Mouse (Mus musculus): ENCODE measurements at regions not wholly inside any gene's neighbourhood (a gene's known extent, or its start where the extent isn't known, plus 50 kb on each side); places are given as distances from the start of the nearest gene placed in this dataset.

DNA sequence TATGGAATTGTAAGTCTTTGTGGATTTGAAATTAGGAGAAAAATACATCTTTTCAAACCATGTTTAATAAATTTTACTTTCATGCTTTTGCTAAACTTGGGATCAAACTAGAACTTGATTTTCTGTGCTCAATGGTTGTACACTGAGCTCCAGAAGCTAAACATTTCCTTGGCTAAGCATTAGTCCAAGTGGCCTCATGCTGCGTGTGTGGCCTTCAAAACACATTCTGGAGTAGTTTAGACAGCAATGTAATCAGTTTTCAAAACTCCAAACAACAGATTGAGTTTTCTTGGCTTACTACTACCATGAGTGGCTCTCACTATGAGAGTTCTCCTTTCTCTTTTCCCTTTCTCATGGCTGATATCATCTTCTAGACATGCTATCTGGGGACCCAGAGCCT lies 112.7 kb upstream of the Igsf10 start:
- H3K4me2 ChIP-seq (ENCODE audit: low read depth, low read length), result no peak overlapping the region
- no peak overlapping the region for H3K9ac ChIP-seq (replicated peaks; ENCODE audit: low read depth, low read length)
- no peaks in the 10 kb centered on the region for H3K36me3 ChIP-seq (replicated peaks; ENCODE audit: control insufficient read depth, insufficient read depth, low read length)
- H3K27me3 ChIP-seq (ENCODE audit: control insufficient read depth, insufficient read depth, low read length), result no peaks in the 10 kb centered on the region
- no peaks in the 10 kb centered on the region for H3K9me3 ChIP-seq (replicated peaks; ENCODE audit: control insufficient read depth, low read length)
- ATAC-seq (ENCODE audit: insufficient read depth, low read depth), result no peak
- no peak for DNase-seq (ENCODE audit: low spot score)
- 86% methylated on average over 1 of the region's 1 CpGs for WGBS
- H3K4me1 ChIP-seq (ENCODE audit: control insufficient read depth, insufficient read depth), result no peaks in the 10 kb centered on the region
- TF ChIP-seq EP300 (IDR thresholded peaks at IDR 0.05; ENCODE audit: low read depth) (no peak), CTCF (IDR thresholded peaks at IDR 0.05; ENCODE audit: low read depth) (no peak)
- no peak overlapping the region for H3K4me3 ChIP-seq (ENCODE audit: low read depth, low read length)
- no peak overlapping the region for H3K27ac ChIP-seq (ENCODE audit: low read depth)

DNA sequence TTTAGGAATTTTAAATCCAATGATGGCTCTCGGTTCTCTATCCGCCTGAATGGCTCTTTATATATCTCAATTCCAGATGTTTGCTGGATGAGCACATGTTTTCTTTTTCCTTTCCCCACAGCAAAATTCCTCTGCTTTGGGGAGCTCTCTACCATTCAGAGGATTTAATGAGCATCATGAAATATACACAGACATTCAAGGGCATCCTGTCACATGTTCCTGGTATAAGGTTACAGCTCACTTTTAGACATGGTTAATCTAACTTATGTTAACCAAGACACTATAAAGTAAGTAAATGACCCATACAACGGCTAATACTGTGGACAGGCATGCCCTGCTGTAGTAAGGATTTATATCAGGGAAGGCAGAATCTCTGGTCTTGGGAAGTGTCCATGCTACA lies 106.9 kb upstream of the Igsf10 start:
- WGBS, result 69% methylated on average over 3 of the region's 3 CpGs
- H3K27me3 ChIP-seq (ENCODE audit: control insufficient read depth, insufficient read depth, low read length), result no peaks in the 10 kb centered on the region
- H3K4me3 ChIP-seq (ENCODE audit: low read depth, low read length), result no peak overlapping the region

DNA sequence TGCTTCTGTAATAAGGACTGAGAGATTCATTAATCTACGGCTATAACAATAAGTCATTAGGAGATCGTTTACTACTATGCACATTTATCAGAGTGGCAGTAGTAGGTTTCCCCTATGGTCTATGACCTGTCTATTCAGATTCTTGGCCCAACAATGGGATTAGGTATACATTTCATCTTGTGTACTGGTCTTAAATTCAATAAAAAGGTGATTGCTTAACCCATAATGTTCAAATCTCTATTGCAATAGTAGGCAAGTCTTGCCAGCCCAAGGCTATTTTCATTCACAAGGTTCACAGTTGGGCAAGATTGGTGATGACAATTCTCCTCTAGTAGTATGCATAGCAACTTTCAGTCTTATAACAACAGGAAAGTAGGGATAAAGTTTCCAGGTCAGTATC lies 79.4 kb upstream of the Igsf10 start:
- Histone ChIP-seq H3K27me3 (ENCODE audit: control insufficient read depth, insufficient read depth, low read length) (no peaks in the 10 kb centered on the region), H3K27ac (ENCODE audit: low read depth) (no peak overlapping the region), H3K9me3 (replicated peaks; ENCODE audit: control insufficient read depth, low read length) (no peaks in the 10 kb centered on the region), H3K4me2 (ENCODE audit: low read depth, low read length) (no peak overlapping the region), H3K4me1 (ENCODE audit: control insufficient read depth, insufficient read depth) (no peaks in the 10 kb centered on the region), H3K36me3 (replicated peaks; ENCODE audit: control insufficient read depth, insufficient read depth, low read length) (no peaks in the 10 kb centered on the region), H3K9ac (replicated peaks; ENCODE audit: low read depth, low read length) (no peak overlapping the region), H3K4me3 (ENCODE audit: low read depth, low read length) (no peak overlapping the region)
- WGBS, result 80% methylated on average over 2 of the region's 2 CpGs
- TF ChIP-seq EP300 (IDR thresholded peaks at IDR 0.05; ENCODE audit: low read depth) (no peak), CTCF (IDR thresholded peaks at IDR 0.05; ENCODE audit: low read depth) (no peak)
- DNase-seq (ENCODE audit: low spot score), result no peak
- no peak for ATAC-seq (ENCODE audit: insufficient read depth, low read depth)

More for the DNA sequence above, 106.9 kb upstream of the Igsf10 start:
- H3K9me3 ChIP-seq (replicated peaks; ENCODE audit: control insufficient read depth, low read length), result no peaks in the 10 kb centered on the region
- TF ChIP-seq EP300 (IDR thresholded peaks at IDR 0.05; ENCODE audit: low read depth), result no peak
- TF ChIP-seq CTCF (IDR thresholded peaks at IDR 0.05; ENCODE audit: low read depth), result no peak
- no peak overlapping the region for H3K27ac ChIP-seq (ENCODE audit: low read depth)
- no peak overlapping the region for H3K4me2 ChIP-seq (ENCODE audit: low read depth, low read length)
- H3K9ac ChIP-seq (replicated peaks; ENCODE audit: low read depth, low read length), result no peak overlapping the region
- ATAC-seq (ENCODE audit: insufficient read depth, low read depth), result no peak
- DNase-seq (ENCODE audit: low spot score), result no peak
- H3K36me3 ChIP-seq (replicated peaks; ENCODE audit: control insufficient read depth, insufficient read depth, low read length), result no peaks in the 10 kb centered on the region
- no peaks in the 10 kb centered on the region for H3K4me1 ChIP-seq (ENCODE audit: control insufficient read depth, insufficient read depth)

DNA sequence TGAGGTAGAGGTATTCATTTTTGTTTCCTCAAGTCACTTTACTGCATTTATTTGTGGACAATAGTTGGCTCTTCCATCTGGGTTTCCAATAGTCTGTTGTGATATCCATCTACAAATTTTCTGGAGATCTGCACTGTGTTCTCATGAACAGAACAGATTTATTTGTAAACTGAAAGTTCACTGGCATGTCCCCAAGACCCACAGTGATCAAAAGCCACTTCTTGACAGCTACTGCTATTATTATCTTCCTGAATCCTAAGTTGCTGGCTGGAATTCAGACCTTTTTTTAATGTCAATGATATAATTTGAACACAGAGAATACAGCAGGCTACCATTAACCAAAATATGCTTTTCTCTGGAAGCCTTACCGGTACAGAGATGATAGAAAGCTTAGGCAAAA lies 64.9 kb upstream of the Igsf10 start:
- H3K4me1 ChIP-seq (ENCODE audit: control insufficient read depth, insufficient read depth), result no peaks in the 10 kb centered on the region
- no peak overlapping the region for H3K4me3 ChIP-seq (ENCODE audit: low read depth, low read length)
- DNase-seq (ENCODE audit: low spot score), result no peak
- no peak overlapping the region for H3K9ac ChIP-seq (replicated peaks; ENCODE audit: low read depth, low read length)
- TF ChIP-seq CTCF (IDR thresholded peaks at IDR 0.05; ENCODE audit: low read depth), result no peak
- no peak overlapping the region for H3K4me2 ChIP-seq (ENCODE audit: low read depth, low read length)
- H3K27ac ChIP-seq (ENCODE audit: low read depth), result no peak overlapping the region
- H3K9me3 ChIP-seq (replicated peaks; ENCODE audit: control insufficient read depth, low read length), result no peaks in the 10 kb centered on the region
- H3K36me3 ChIP-seq (replicated peaks; ENCODE audit: control insufficient read depth, insufficient read depth, low read length), result no peaks in the 10 kb centered on the region
- no peak for ATAC-seq (ENCODE audit: insufficient read depth, low read depth)
- H3K27me3 ChIP-seq (ENCODE audit: control insufficient read depth, insufficient read depth, low read length), result no peaks in the 10 kb centered on the region
- 63% methylated on average over 1 of the region's 1 CpGs for WGBS

DNA sequence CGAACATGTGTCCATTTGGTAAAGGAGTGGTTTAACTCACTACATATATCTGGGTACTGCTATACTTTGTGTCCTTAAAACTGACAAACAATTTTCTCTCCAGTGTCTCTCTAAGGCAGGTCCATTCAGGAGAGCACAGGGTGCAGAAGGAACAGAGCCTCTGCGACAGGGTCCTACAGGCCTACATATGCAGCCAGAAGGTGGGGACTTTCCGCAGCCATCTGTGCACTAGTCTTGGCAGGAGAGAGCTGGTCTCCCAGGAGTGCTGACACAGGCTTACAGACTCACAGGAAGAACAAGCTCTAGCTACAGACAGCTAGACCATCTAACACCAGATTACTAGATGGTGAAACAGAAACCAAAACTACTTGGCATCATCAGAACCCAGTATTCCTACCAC lies 61.8 kb upstream of the Igsf10 start:
- H3K4me3 ChIP-seq (ENCODE audit: low read depth, low read length), result no peak overlapping the region
- H3K4me1 ChIP-seq (ENCODE audit: control insufficient read depth, insufficient read depth), result no peaks in the 10 kb centered on the region
- H3K9me3 ChIP-seq (replicated peaks; ENCODE audit: control insufficient read depth, low read length), result no peaks in the 10 kb centered on the region
- 79% methylated on average over 3 of the region's 3 CpGs for WGBS
- DNase-seq (ENCODE audit: low spot score) (no peak), ATAC-seq (ENCODE audit: insufficient read depth, low read depth) (no peak)
- no peak overlapping the region for H3K9ac ChIP-seq (replicated peaks; ENCODE audit: low read depth, low read length)
- no peaks in the 10 kb centered on the region for H3K36me3 ChIP-seq (replicated peaks; ENCODE audit: control insufficient read depth, insufficient read depth, low read length)
- H3K27ac ChIP-seq (ENCODE audit: low read depth), result no peak overlapping the region
- TF ChIP-seq EP300 (IDR thresholded peaks at IDR 0.05; ENCODE audit: low read depth) (no peak), CTCF (IDR thresholded peaks at IDR 0.05; ENCODE audit: low read depth) (no peak)
- no peaks in the 10 kb centered on the region for H3K27me3 ChIP-seq (ENCODE audit: control insufficient read depth, insufficient read depth, low read length)
- no peak overlapping the region for H3K4me2 ChIP-seq (ENCODE audit: low read depth, low read length)

DNA sequence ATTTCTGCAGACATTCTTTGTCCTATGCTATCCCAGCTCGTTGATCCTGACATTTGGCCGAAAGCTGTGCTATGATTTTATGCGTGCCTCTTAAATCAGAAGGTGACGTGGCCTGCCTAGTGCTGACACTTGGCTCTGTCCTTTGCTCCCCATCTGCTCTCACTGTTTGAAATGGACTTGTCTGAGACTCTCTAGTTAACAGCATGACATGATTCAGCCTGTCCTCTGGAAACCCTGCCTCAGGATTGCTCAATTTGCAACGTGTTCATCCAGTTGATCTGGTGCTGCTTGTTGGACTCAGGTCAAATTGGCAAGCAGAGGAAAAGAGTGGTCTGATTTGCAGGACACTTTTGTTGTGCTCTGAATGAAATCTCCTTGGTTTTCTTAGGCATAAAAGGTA lies 57.7 kb upstream of the Igsf10 start:
- no peak overlapping the region for H3K4me2 ChIP-seq (ENCODE audit: low read depth, low read length)
- H3K9ac ChIP-seq (replicated peaks; ENCODE audit: low read depth, low read length), result no peak overlapping the region
- no peaks in the 10 kb centered on the region for H3K4me1 ChIP-seq (ENCODE audit: control insufficient read depth, insufficient read depth)
- H3K36me3 ChIP-seq (replicated peaks; ENCODE audit: control insufficient read depth, insufficient read depth, low read length), result no peaks in the 10 kb centered on the region
- no peaks in the 10 kb centered on the region for H3K9me3 ChIP-seq (replicated peaks; ENCODE audit: control insufficient read depth, low read length)
- WGBS, result 46% methylated on average over 5 of the region's 5 CpGs
- H3K27ac ChIP-seq (ENCODE audit: low read depth), result no peak overlapping the region
- DNase-seq (ENCODE audit: low spot score), result no peak
- no peaks in the 10 kb centered on the region for H3K27me3 ChIP-seq (ENCODE audit: control insufficient read depth, insufficient read depth, low read length)
- TF ChIP-seq EP300 (IDR thresholded peaks at IDR 0.05; ENCODE audit: low read depth) (no peak), CTCF (IDR thresholded peaks at IDR 0.05; ENCODE audit: low read depth) (no peak)
- ATAC-seq (ENCODE audit: insufficient read depth, low read depth), result 0 out of 2 replicates have a peak, but pooled peaks have one; percentile 49
- H3K4me3 ChIP-seq (ENCODE audit: low read depth, low read length), result no peak overlapping the region
